Mouse (Mus musculus) heart, postnatal 10 days (tissue): Measurements from ENCODE around the gene Gm47996. TPM values are rescaled to one million over a fixed set of nuclear protein-coding genes. Genes with fewer than 3 reads are reported as not detected.

ENCODE experiments used
- DNase-seq, 2 experiments: peaks; one replicate each; pipeline ENCODE4 v3.0.0; 2021
- intact Hi-C: fragments of 180-260 bp; cut with DNase I; formaldehyde crosslinking; loops from one replicate; pipeline ENCODE4 v1.15.1; 2025
- total RNA-seq, 2 experiments: library from RNA; stranded (reverse); gene quantifications; 2 replicates each; pipeline ENCODE4 v1.2.3; 2021

Gm47996 gene
- total RNA-seq, 2 experiments from 2014 or later, result not detected

DNA sequence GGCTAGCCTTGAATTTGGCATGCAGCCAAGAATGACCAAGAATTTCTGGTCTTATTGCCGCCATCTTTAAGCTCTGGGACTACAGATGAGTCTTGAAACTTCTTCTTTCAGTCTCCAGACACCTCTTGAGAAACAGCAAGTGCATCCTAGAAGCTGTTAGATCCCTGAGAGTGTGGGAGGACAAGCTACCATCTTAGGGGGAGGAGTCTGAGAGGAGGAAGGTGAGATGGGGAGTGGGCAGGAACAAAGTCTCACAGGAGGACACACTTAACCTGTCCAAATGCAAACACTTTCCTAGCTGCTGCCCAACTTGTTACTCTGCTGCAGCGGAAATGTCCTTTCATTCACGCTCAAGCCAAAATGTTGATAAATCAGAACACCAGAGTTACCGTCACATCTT, 34.8 kb downstream of the Gm47996 start:
- no peak for DNase-seq
- intact Hi-C loops, result no loop called here

DNA sequence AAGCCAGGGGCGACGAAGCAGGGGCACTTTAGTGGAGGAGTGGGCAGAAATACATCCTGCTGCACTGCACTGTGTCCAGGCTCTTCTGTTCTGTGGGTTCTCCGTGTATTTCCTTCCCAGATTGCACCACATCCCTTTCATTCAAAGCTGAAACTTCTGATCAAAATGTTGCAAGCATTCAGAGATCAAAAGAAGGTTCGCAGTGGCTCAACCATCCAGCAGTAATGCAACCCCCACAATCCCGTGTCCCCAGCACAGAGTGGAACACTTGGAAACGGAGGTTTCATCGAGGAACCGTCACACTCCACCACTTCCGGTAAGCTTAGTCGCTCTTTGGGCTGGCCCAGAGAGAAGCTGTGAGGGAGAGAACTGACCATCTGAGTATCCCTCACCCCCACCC, 35.2 kb downstream of the Gm47996 start:
- no peak for DNase-seq
- intact Hi-C loops, result no loop called here

GRCm38 (mm10) chr1:151245846-151246245, 35.9 kb downstream of the Gm47996 start:
- no peak for DNase-seq
- intact Hi-C loops, result no loop called here

GRCm38 (mm10) chr1:151250109-151250508, 40.2 kb downstream of the Gm47996 start:
- intact Hi-C loops, result no loop called here
- no peak for DNase-seq

- intact Hi-C loops, result no loop called here
- peak; percentile 76 to 78 for DNase-seq
Observed at GRCm38 (mm10) chr1:151250529-151251193, 40.7 kb downstream of the Gm47996 start.

- DNase-seq, result no peak
- intact Hi-C loops, result no loop called here
Observed at GRCm38 (mm10) chr1:151251194-151252010, 41.5 kb downstream of the Gm47996 start.

DNA sequence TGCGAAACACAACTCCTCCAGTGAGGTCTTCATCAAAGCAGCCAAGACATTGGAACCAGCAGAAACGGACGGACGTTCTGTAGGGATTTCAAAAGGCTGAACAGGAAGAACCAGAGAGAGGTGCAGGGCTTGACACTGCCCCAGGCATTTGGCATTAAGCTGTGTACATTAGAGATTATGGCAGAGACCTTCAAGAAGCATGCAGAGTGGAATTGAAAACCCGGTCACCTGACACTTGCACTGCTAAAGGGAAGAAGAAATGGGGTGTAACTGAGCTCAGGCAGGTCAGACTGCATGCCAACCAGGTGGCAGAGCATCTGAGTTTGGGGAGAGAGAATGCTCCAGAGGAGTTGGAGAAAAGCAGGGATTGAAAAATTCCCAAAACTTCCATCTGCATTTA, 45.5 kb downstream of the Gm47996 start:
- DNase-seq, result no peak
- intact Hi-C loops, result no loop called here

GRCm38 (mm10) chr1:151258090-151258954, 48.4 kb downstream of the Gm47996 start:
- intact Hi-C loops, result no loop called here

DNA sequence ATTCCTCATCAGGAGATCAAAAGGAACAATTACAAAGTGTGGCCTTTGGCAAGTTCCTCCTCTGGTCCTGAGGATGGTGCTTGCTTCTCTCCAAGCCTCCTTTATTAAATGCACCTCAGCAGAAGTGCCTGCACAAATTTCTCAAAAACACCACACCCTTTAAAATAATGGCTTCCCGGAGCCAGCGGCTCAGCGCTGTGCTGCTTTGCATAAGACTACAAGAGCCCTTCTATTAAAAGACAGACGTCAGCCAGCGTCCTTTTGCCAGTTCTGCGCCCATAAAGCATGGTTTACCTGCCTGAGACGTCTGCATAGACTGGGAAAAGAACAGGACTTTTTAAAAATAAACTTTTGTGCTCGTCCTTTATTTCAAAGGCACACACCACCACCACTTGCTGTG, 49.1 kb downstream of the Gm47996 start:
- intact Hi-C loops, result no loop called here
- no peak for DNase-seq

More at GRCm38 (mm10) chr1:151258090-151258954, 48.4 kb downstream of the Gm47996 start:
- no peak for DNase-seq

Other genes starting within 250 kb of the Gm47996 start
- 10 to 100 TPM; 39.5 to 43.6 TPM for gene Hmcn1, start 216.7 kb upstream of the Gm47996 start, total RNA-seq
- gene Gm47985, start 27.6 kb upstream of the Gm47996 start, total RNA-seq, result under 1 TPM; 0.25 to 0.38 TPM
- not detected for gene Gm8947, start 17.8 kb upstream of the Gm47996 start, total RNA-seq
- gene Gm47995, start 11.7 kb upstream of the Gm47996 start, total RNA-seq, result not detected
- not detected for gene 3110040M04Rik, start 6.0 kb upstream of the Gm47996 start, total RNA-seq
- gene Ivns1abp, start 134.3 kb downstream of the Gm47996 start, total RNA-seq, result 100 to 1,000 TPM; 417 to 438 TPM
- gene Swt1, start 218.3 kb downstream of the Gm47996 start, total RNA-seq, result 1 to 10 TPM; 8.3 to 9.6 TPM
- gene Trmt1l, start 218.4 kb downstream of the Gm47996 start, total RNA-seq, result 10 to 100 TPM; 12.8 to 19.3 TPM